Mouse (Mus musculus) forebrain, embryonic 11.5 days (tissue): ENCODE results near the gene Oscp1. TPM values are rescaled to one million over a fixed set of nuclear protein-coding genes. Genes with fewer than 3 reads are reported as not detected.

Experiments used
- ATAC-seq: fragments of 200-750 bp; cut with Nextera tagmentation; replicated peaks from 2 replicates; pipeline ENCODE4 v1.8.0; 2017; ENCODE audit warnings: moderate TSS enrichment; ENCODE audit not compliant: low FRiP score
- DNase-seq: peaks from one replicate; pipeline ENCODE4 v3.0.0-alpha.2; 2017; ENCODE audit warnings: low spot score
- H3K27ac ChIP-seq: fragments of 300-500 bp; sonication (generic); 2 replicates; pipeline ENCODE4 v1.5.1; 2014; ENCODE audit warnings: low read depth, low read length
- H3K27me3 ChIP-seq: fragments of 300-500 bp; sonication (generic); 2 replicates; pipeline ENCODE4 v1.6.1; 2014; ENCODE audit warnings: mild to moderate bottlenecking, low read length, mixed read lengths; ENCODE audit not compliant: control insufficient read depth, insufficient read depth
- H3K36me3 ChIP-seq: fragments of 300-500 bp; sonication (generic); 2 replicates; pipeline ENCODE4 v1.6.1; 2014; ENCODE audit warnings: mild to moderate bottlenecking, low read length, moderate library complexity, mixed read lengths; ENCODE audit not compliant: control insufficient read depth, insufficient read depth
- H3K4me1 ChIP-seq: fragments of 300-500 bp; sonication (generic); replicated peaks from 2 replicates; pipeline ENCODE4 v1.6.1; 2014; ENCODE audit warnings: low read length, mixed read lengths; ENCODE audit not compliant: control insufficient read depth, insufficient read depth
- H3K4me2 ChIP-seq: fragments of 300-500 bp; sonication (generic); 2 replicates; pipeline ENCODE4 v1.6.1; 2014; ENCODE audit warnings: low read depth, mild to moderate bottlenecking, low read length, moderate library complexity, mixed read lengths; ENCODE audit not compliant: severe bottlenecking
- H3K4me3 ChIP-seq: fragments of 300-500 bp; sonication (generic); 2 replicates; pipeline ENCODE4 v1.5.1; 2014; ENCODE audit warnings: low read depth, low read length
- H3K9ac ChIP-seq: fragments of 300-500 bp; sonication (generic); 2 replicates; pipeline ENCODE4 v1.6.1; 2014; ENCODE audit warnings: low read length
- H3K9me3 ChIP-seq: fragments of 300-500 bp; sonication (generic); 2 replicates; pipeline ENCODE4 v1.6.1; 2016; ENCODE audit warnings: low read length, mixed read lengths; ENCODE audit not compliant: control insufficient read depth
- WGBS: fragments of 180-500 bp; shearing (Covaris S2); extraction: QIAGEN DNeasy Blood & Tissue Kit; methylation state at CpG from one replicate; pipeline ENCODE4 v1.1.7; 2014; 5-methylcytosine and 5-hydroxymethylcytosine counted together
- polyA plus RNA-seq: library from polyadenylated mRNA; unstranded; fragments of >200 nt; fragmentation: Nextera tagmentation; extraction: Ambion mirVana; gene quantifications from 2 replicates; pipeline ENCODE4 v1.2.1, GENCODE M21; 2014

The Oscp1 gene
- polyA plus RNA-seq, 1 experiment from 2014 or later = 26.3 TPM

GRCm38 (mm10) chr4:126035413-126035812 lies 23.0 kb upstream of the Oscp1 start:
- 85% methylated on average over 5 of the region's 5 CpGs for WGBS

GRCm38 (mm10) chr4:126046851-126047585 lies 11.3 kb upstream of the Oscp1 start, which contains the start of gene Mrps15:
TSS of gene Mrps15 (plus strand) at chr4:126046925.
- 0 out of 2 replicates have a peak within 1 kb of the TSS, but pooled peaks have one; percentile 46 for H3K27ac ChIP-seq
- ATAC-seq (peak; percentile 94), DNase-seq (peak; percentile 93)
- H3K36me3 ChIP-seq = no peaks in the 10 kb centered on the region; the same call in 1 of the 2 replicates
- H3K4me2 ChIP-seq = peak within 1 kb of the TSS; percentile 90
- no peaks in the 10 kb centered on the region for H3K4me1 ChIP-seq
- H3K9me3 ChIP-seq = no peaks in the 10 kb centered on the region
- WGBS = under 1% methylated on average over 56 of the region's 56 CpGs
- H3K27me3 ChIP-seq = no peaks in the 10 kb centered on the region
- peak within 1 kb of the TSS; percentile 84 for H3K9ac ChIP-seq
- H3K4me3 ChIP-seq = peak within 1 kb of the TSS; percentile 75

More at GRCm38 (mm10) chr4:126035413-126035812, 23.0 kb upstream of the Oscp1 start:
- H3K27ac ChIP-seq = no peak overlapping the region
- no peaks in the 10 kb centered on the region for H3K4me1 ChIP-seq
- H3K36me3 ChIP-seq = no peaks in the 10 kb centered on the region
- H3K9ac ChIP-seq = no peak overlapping the region
- ATAC-seq (no peak), DNase-seq (no peak)
- no peak overlapping the region for H3K4me3 ChIP-seq
- no peaks in the 10 kb centered on the region for H3K27me3 ChIP-seq
- no peaks in the 10 kb centered on the region for H3K9me3 ChIP-seq
- no peak overlapping the region for H3K4me2 ChIP-seq

GRCm38 (mm10) chr4:126051617-126052016 lies 6.7 kb upstream of the Oscp1 start:
- H3K9me3 ChIP-seq = no peaks in the 10 kb centered on the region
- H3K9ac ChIP-seq = no peak overlapping the region
- no peak overlapping the region for H3K27ac ChIP-seq
- H3K4me3 ChIP-seq = no peak overlapping the region
- peaks cover 4% of the 10 kb centered on the region for H3K36me3 ChIP-seq
- H3K4me2 ChIP-seq = no peak overlapping the region
- ATAC-seq (no peak), DNase-seq (no peak)
- no peaks in the 10 kb centered on the region for H3K27me3 ChIP-seq
- 85% methylated on average over 7 of the region's 7 CpGs for WGBS
- H3K4me1 ChIP-seq = no peaks in the 10 kb centered on the region

- no peak overlapping the region for H3K27ac ChIP-seq
- 18% methylated on average over 19 of the region's 19 CpGs for WGBS
- peak; percentile 30 for DNase-seq
- H3K4me2 ChIP-seq = peak overlapping the region; percentile 68
- ATAC-seq = no peak; the same call in 1 of the 2 replicates
- H3K4me1 ChIP-seq = no peaks in the 10 kb centered on the region
- peaks cover 4% of the 10 kb centered on the region for H3K36me3 ChIP-seq
- no peaks in the 10 kb centered on the region for H3K27me3 ChIP-seq
- no peaks in the 10 kb centered on the region for H3K9me3 ChIP-seq
- peak overlapping the region; percentile 80 for H3K9ac ChIP-seq
- peak overlapping the region; percentile 65 for H3K4me3 ChIP-seq
Measured at GRCm38 (mm10) chr4:126057207-126058133, 895 bp upstream of the Oscp1 start.

GRCm38 (mm10) chr4:126058997-126059362 lies 615 bp downstream of the Oscp1 start:
- Histone ChIP-seq H3K27me3 (no peaks in the 10 kb centered on the region), H3K4me3 (peak overlapping the region; percentile 65), H3K9me3 (no peaks in the 10 kb centered on the region), H3K27ac (no peak overlapping the region), H3K4me2 (peak overlapping the region; percentile 68), H3K36me3 (peaks cover 4% of the 10 kb centered on the region; the same call in 1 of the 2 replicates), H3K9ac (peak overlapping the region; percentile 80), H3K4me1 (no peaks in the 10 kb centered on the region)
- no peak for ATAC-seq
- DNase-seq = no peak
- 44% methylated on average over 9 of the region's 9 CpGs for WGBS

GRCm38 (mm10) chr4:126062856-126063255 lies 4.5 kb downstream of the Oscp1 start:
- Histone ChIP-seq H3K4me1 (no peaks in the 10 kb centered on the region), H3K27me3 (no peaks in the 10 kb centered on the region), H3K4me2 (no peak overlapping the region), H3K4me3 (no peak overlapping the region), H3K36me3 (no peaks in the 10 kb centered on the region), H3K9ac (no peak overlapping the region), H3K9me3 (no peaks in the 10 kb centered on the region), H3K27ac (no peak overlapping the region)
- no peak for ATAC-seq
- 33% methylated on average over 1 of the region's 1 CpGs for WGBS
- no peak for DNase-seq

- no peak overlapping the region for H3K9ac ChIP-seq
- no peak overlapping the region for H3K4me2 ChIP-seq
- no peaks in the 10 kb centered on the region for H3K36me3 ChIP-seq
- H3K4me3 ChIP-seq = no peak overlapping the region
- H3K27ac ChIP-seq = no peak overlapping the region
- H3K4me1 ChIP-seq = no peaks in the 10 kb centered on the region
- H3K9me3 ChIP-seq = no peaks in the 10 kb centered on the region
- no peak for DNase-seq
- ATAC-seq = no peak
- no peaks in the 10 kb centered on the region for H3K27me3 ChIP-seq
- WGBS = 89% methylated on average over 7 of the region's 7 CpGs
Measured at GRCm38 (mm10) chr4:126065241-126065640, 6.9 kb downstream of the Oscp1 start.

GRCm38 (mm10) chr4:126067401-126068077 lies 9.2 kb downstream of the Oscp1 start:
- ATAC-seq (no peak), DNase-seq (no peak)
- Histone ChIP-seq H3K4me2 (no peak overlapping the region), H3K9me3 (no peaks in the 10 kb centered on the region), H3K4me1 (no peaks in the 10 kb centered on the region), H3K4me3 (no peak overlapping the region), H3K9ac (no peak overlapping the region), H3K36me3 (no peaks in the 10 kb centered on the region), H3K27ac (no peak overlapping the region), H3K27me3 (no peaks in the 10 kb centered on the region)
- 81% methylated on average over 15 of the region's 15 CpGs for WGBS
